Mouse (Mus musculus) liver, embryonic 13.5 days (tissue): ENCODE measurements around the gene Csnk2b. TPM values are rescaled to one million over a fixed set of nuclear protein-coding genes. Genes with fewer than 3 reads are reported as not detected.

Experiments used
- ATAC-seq: fragments of 200-750 bp; cut with Nextera tagmentation; 2 replicates; pipeline ENCODE4 v1.8.0; 2017; ENCODE audit warnings: low read depth, mild to moderate bottlenecking, moderate number of reproducible peaks, moderate library complexity
- DNase-seq: peaks from one replicate; pipeline ENCODE4 v3.0.0; 2022
- H3K27ac ChIP-seq: fragments of 300-500 bp; sonication (generic); 2 replicates; pipeline ENCODE4 v1.5.1; 2015; ENCODE audit warnings: moderate library complexity, mild to moderate bottlenecking, inconsistent platforms
- H3K27me3 ChIP-seq: fragments of 300-500 bp; sonication (generic); 2 replicates; pipeline ENCODE4 v1.6.1; 2015; ENCODE audit warnings: mild to moderate bottlenecking, inconsistent platforms
- H3K36me3 ChIP-seq: fragments of 300-500 bp; sonication (generic); 2 replicates; pipeline ENCODE4 v1.6.1; 2015; ENCODE audit warnings: mild to moderate bottlenecking, inconsistent platforms
- H3K4me1 ChIP-seq: fragments of 300-500 bp; sonication (generic); replicated peaks from 2 replicates; pipeline ENCODE4 v1.6.1; 2015; ENCODE audit warnings: inconsistent platforms
- H3K4me2 ChIP-seq: fragments of 300-500 bp; sonication (generic); 2 replicates; pipeline ENCODE4 v1.6.1; 2015; ENCODE audit warnings: inconsistent platforms, mild to moderate bottlenecking, moderate library complexity
- H3K4me3 ChIP-seq: fragments of 300-500 bp; sonication (generic); replicated peaks from 2 replicates; pipeline ENCODE4 v1.5.1; 2015; ENCODE audit warnings: mild to moderate bottlenecking, inconsistent platforms
- H3K9ac ChIP-seq: fragments of 300-500 bp; sonication (generic); 2 replicates; pipeline ENCODE4 v1.6.1; 2015; ENCODE audit warnings: mild to moderate bottlenecking, inconsistent platforms
- H3K9me3 ChIP-seq: fragments of 300-500 bp; sonication (generic); replicated peaks from 2 replicates; pipeline ENCODE4 v1.6.1; 2016; ENCODE audit warnings: inconsistent platforms
- WGBS: fragments of 180-500 bp; shearing (Covaris S2); methylation state at CpG from one replicate; pipeline ENCODE4 v1.1.7; 2015; ENCODE audit not compliant: insufficient replicate concordance; 5-methylcytosine and 5-hydroxymethylcytosine counted together
- polyA plus RNA-seq: library from polyadenylated mRNA; unstranded; fragments of >200 nt; fragmentation: Nextera tagmentation; extraction: Ambion mirVana; gene quantifications from 2 replicates; pipeline ENCODE4 v1.2.1, GENCODE M21; 2015

Gene Csnk2b
- 176 and 182 TPM in 2 replicates for polyA plus RNA-seq

DNA sequence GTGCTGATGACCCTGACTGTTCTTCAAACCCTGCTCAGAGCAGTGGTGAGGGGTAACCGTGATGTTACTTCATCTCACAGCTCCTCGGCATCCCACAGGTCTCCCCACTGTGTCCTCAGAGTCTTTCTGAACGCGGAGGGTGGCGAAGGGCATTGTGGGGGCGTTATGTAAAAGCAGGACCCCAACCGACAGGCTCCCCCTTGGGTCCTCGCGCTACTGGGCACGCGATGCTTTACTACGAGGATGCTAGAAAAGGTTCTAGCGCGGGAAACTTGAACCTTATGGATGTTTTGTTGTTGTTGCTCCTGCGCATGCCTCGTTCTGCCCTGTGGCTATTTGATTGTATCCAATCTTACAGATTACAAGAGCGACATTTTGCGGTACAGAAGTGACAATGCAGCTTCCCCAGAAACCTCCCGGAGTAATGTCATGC lies at the start of gene Csnk2b:
TSS of gene Csnk2b (minus strand) at position 183 of the 433 bp plus-strand sequence.
- H3K9ac ChIP-seq, result peak within 1 kb of the TSS; percentile 97
- ATAC-seq (no peak; the same call in 1 of the 2 replicates), DNase-seq (peak; percentile 38)
- H3K27ac ChIP-seq, result peak within 1 kb of the TSS; percentile 93
- peak within 1 kb of the TSS; percentile 96 for H3K4me3 ChIP-seq
- peak within 1 kb of the TSS; percentile 97 for H3K4me2 ChIP-seq
- no peaks in the 10 kb centered on the region for H3K9me3 ChIP-seq
- peaks cover 47% of the 10 kb centered on the region for H3K36me3 ChIP-seq
- H3K27me3 ChIP-seq, result no peaks in the 10 kb centered on the region
- peaks cover 57% of the 10 kb centered on the region for H3K4me1 ChIP-seq
- under 1% methylated on average over 19 of the region's 19 CpGs for WGBS

DNA sequence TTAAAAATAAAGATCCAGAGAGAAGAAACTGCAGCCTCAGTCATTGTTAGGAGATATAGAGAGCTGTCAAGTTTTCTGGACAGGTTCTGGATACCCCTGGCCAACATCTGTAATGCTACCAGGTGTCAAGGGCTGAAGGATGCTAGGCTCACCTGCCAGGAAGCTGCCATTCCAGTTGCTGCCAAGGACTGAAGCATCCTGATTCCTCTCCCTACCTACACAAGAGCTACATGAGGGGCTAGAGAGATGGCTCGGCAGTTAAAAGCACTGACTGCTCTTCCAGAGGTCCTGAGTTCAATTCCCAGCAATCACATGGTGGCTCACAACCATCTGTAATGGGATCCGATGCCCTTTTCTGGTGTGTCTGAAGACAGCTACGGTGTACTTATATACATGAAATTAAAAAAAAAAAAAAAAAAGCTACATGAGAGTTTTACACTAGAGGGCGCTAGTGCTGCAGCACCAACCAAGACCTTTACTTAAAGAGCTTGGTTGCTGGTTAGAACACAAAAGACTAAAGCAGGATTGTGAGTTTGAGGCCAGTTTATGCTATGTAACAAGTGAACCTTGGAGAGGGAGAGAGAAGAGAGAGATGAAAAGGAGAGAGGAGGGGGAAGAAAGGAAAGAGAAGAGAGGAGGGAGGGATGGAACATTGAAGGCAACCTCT lies 46.8 kb upstream of the Csnk2b start:
- Histone ChIP-seq H3K36me3 (no peaks in the 10 kb centered on the region), H3K9me3 (no peaks in the 10 kb centered on the region), H3K4me1 (peaks cover 14% of the 10 kb centered on the region), H3K9ac (no peak overlapping the region), H3K4me2 (no peak overlapping the region), H3K27me3 (no peaks in the 10 kb centered on the region), H3K27ac (no peak overlapping the region), H3K4me3 (no peak overlapping the region)
- ATAC-seq, result no peak
- WGBS, result 8% methylated on average over 4 of the region's 4 CpGs
- no peak for DNase-seq

DNA sequence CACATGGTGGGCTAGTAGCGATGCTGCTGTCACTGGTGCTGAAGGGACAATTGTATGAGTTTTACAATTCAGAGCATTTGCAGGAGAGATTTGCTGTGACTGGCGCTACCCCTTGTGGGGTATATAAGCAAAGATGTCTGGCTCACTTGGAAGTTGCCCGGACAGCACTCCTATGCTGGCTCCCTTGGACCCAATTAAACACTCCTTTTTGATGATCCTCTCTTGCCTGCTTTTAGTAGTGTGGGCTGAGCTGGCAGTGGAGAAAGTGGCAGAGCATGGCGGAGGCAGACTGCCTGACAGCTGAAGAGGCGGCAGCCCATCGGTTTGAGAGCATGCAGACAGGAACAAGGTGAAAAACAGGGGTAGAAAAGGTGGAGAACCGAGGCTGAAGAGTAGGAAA lies 45.9 kb upstream of the Csnk2b start:
- no peak overlapping the region for H3K27ac ChIP-seq
- no peak overlapping the region for H3K9ac ChIP-seq
- DNase-seq (no peak), ATAC-seq (no peak)
- peaks cover 3% of the 10 kb centered on the region; the same call in 1 of the 2 replicates for H3K36me3 ChIP-seq
- H3K4me3 ChIP-seq, result no peak overlapping the region
- no peaks in the 10 kb centered on the region for H3K27me3 ChIP-seq
- H3K4me1 ChIP-seq, result peaks cover 22% of the 10 kb centered on the region
- H3K4me2 ChIP-seq, result no peak overlapping the region
- 68% methylated on average over 7 of the region's 7 CpGs for WGBS
- no peaks in the 10 kb centered on the region for H3K9me3 ChIP-seq

DNA sequence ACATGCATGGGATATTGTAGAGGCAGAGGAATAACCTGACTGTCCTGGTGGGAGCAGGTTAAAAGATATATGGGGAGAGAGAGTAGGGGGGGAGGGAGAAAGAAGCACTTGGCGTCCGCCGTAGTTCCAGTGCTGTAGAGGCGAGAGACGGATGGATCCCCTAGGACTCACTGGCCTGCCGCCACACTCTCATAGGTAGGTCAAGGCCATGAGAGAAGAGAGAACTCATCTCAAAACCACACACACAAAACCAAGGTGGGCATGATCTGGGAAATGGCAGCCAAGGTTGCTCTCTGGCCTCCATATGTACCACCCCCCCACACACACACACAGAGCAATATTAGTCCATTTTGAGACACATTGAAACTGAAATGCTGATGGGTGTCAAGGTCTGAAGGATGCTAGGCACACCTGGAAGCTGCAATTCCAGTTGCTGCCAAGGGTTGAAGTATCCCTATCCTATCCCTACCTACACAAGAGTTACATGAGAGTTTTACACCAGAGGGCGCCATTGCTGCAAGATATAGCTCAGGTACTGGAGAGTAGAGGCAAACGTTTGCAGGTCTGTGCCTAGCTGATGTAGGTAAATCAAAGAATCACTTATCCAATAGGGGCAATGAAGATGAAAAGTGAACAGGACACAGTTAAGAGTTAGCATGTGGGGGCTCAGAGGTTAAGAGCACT lies 44.6 kb upstream of the Csnk2b start:
- H3K9me3 ChIP-seq, result no peaks in the 10 kb centered on the region
- peaks cover 35% of the 10 kb centered on the region for H3K4me1 ChIP-seq
- H3K36me3 ChIP-seq, result peaks cover 16% of the 10 kb centered on the region
- ATAC-seq (no peak), DNase-seq (peak; percentile 49)
- H3K27ac ChIP-seq, result no peak overlapping the region
- 69% methylated on average over 8 of the region's 8 CpGs for WGBS
- 0 out of 2 replicates have a peak overlapping the region, but pooled peaks have one; percentile 90 for H3K4me2 ChIP-seq
- no peaks in the 10 kb centered on the region for H3K27me3 ChIP-seq
- no peak overlapping the region for H3K4me3 ChIP-seq
- no peak overlapping the region for H3K9ac ChIP-seq

DNA sequence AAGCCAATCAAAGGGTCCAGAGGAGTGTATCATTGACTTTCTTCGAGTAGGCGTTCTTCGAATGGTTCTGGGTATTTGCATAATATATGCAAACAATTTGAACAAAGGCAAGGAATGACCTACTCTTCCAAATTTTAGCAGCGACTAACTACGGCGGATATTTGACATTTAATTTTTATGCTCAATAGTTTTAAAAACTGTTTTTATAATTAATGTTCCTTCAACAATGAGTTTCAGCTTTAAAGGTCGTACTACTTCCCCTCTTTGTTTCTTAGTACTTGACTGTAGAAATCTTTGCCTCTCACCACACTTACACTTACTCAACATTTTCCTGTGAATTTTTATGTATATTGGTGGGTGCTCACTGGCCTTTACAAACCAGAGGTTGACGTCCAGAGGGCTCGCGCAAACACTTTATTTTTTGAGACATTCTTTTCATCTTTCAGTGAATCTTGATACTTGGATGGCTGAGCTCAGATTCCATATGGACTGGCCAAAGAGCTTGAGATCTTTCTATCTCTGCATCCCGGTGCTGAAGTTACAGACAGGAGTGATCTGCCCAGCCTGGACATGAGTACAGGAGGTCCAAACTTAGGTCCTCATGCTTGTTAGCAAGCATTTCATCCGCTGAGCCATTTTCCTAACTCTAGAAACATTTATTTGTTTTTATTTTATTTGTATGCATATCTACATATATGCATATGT lies 43.8 kb upstream of the Csnk2b start:
- no peak for DNase-seq
- no peaks in the 10 kb centered on the region for H3K27me3 ChIP-seq
- peak; percentile 77 for ATAC-seq
- peaks cover 25% of the 10 kb centered on the region for H3K36me3 ChIP-seq
- no peaks in the 10 kb centered on the region for H3K9me3 ChIP-seq
- 28% methylated on average over 12 of the region's 12 CpGs for WGBS
- peak overlapping the region; percentile 58 for H3K9ac ChIP-seq
- peak overlapping the region; percentile 90 for H3K4me2 ChIP-seq
- H3K27ac ChIP-seq, result peak overlapping the region; percentile 93
- H3K4me3 ChIP-seq, result peak overlapping the region; percentile 97
- H3K4me1 ChIP-seq, result peaks cover 42% of the 10 kb centered on the region

DNA sequence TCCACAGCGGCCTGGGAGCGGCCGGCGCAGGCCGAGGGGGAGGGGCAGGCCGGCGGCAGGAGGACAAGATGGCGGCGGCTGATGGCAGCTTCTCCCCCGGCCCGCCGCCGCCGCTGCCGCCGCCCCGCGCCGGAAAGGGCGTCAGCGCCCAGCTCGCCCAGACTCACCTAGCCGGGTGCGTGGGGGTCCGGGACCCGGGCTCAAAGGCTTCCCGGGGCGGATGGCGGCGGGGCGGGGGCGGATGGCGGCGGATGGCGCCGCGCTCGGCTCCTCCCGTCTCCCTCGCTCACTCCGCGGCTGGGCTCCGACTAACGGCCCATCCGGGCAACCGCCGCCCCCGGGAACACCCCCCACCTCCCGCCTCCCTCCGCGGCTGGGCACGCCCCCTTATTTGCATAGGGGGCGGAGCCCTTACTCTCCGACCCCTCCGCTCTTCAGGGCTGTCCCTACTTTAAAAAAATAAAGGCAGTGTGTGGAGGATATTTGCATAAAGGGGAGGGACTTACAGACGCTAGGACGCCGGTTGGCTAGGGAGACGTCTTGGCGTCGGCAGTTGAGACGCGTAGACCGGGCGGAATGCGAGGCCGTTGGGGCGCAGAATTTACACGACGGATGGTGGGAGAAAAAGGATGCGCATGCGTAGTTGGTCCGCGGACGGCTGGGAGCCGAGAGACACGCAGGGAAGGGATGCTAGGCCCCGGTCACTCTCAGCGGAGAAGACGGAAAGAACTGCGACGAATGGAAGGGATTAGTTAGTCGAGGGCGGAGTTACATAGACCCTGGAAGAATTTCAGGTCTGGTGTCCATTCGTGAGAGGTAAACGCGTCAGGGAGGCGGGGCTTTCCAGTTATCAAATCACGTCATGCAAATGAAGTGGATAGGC lies 43.0 kb upstream of the Csnk2b start, which contains the start of gene Prrc2a:
TSS of gene Prrc2a (minus strand) at position 330 of the 883 bp plus-strand sequence.
- DNase-seq (peak; percentile 95), ATAC-seq (peak; percentile 93)
- H3K27ac ChIP-seq, result peak within 1 kb of the TSS; percentile 93
- H3K9me3 ChIP-seq, result no peaks in the 10 kb centered on the region
- no peaks in the 10 kb centered on the region for H3K27me3 ChIP-seq
- H3K9ac ChIP-seq, result peak within 1 kb of the TSS; percentile 100
- peaks cover 42% of the 10 kb centered on the region for H3K4me1 ChIP-seq
- H3K36me3 ChIP-seq, result peaks cover 33% of the 10 kb centered on the region
- H3K4me3 ChIP-seq, result peak within 1 kb of the TSS; percentile 97
- peak within 1 kb of the TSS; percentile 90 for H3K4me2 ChIP-seq
- under 1% methylated on average over 74 of the region's 89 CpGs for WGBS

DNA sequence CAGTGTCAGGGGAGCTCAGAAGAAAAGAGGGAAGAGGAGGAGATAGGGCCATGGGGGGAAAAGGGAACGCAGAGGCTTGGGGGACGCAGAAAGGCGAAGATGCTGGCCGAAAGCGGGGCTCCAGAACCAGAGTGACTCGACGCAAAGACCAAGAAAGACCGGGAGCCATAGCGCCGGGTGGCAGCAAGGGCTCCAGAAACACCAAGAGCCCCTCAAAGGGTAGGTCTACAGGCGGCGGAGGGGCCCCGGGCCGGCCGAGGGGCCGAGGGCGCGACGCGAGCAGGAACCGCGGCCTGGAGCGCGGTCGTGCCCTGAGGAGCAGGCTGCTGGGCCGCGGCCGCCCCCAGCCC lies 42.3 kb upstream of the Csnk2b start:
- 0% methylated on average over 28 of the region's 28 CpGs for WGBS
- Histone ChIP-seq H3K36me3 (peaks cover 39% of the 10 kb centered on the region), H3K4me3 (peak overlapping the region; percentile 97), H3K9ac (peak overlapping the region; percentile 100), H3K4me1 (peaks cover 42% of the 10 kb centered on the region), H3K9me3 (no peaks in the 10 kb centered on the region), H3K27ac (peak overlapping the region; percentile 93), H3K27me3 (no peaks in the 10 kb centered on the region), H3K4me2 (peak overlapping the region; percentile 90)
- ATAC-seq (no peak), DNase-seq (no peak)

DNA sequence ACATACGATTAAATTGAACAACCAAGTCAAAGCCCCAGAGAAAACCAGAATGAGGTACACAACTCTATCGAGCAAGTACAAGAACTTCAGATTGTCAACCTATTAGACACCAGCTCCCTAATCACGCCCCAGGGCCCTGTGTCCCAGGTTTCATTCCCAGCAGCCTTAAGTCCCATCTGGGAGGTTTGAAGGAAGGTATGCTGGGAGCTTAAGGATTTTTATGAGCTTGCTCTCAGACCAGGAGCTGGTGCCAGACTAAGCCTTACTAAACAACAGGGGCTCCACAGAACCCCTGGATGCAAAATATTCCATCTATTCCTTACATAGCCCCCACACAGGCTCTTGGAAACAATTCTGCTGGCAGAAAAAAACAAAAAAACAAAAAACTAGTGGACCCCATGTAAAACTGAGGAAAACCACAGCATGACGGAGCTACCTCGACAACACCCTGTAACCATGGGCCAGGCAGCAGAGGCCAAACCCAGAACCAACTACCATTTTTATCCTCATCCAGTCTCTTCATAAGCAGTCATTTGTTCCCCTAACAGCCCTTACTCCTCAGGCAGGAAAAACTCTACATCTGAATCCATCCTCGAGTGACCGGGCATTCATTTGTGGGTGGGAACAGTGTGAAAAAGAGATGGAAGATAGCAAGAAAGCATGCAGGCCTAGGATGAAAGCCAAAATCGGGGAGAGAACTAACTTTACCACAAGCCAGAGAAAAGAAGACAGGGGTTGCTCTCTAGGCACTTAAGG lies 41.7 kb upstream of the Csnk2b start:
- Histone ChIP-seq H3K4me2 (peak overlapping the region; percentile 90), H3K9me3 (no peaks in the 10 kb centered on the region), H3K27me3 (no peaks in the 10 kb centered on the region), H3K4me3 (peak overlapping the region; percentile 97), H3K27ac (peak overlapping the region; percentile 93), H3K9ac (peak overlapping the region; percentile 100), H3K4me1 (peaks cover 42% of the 10 kb centered on the region), H3K36me3 (peaks cover 46% of the 10 kb centered on the region)
- DNase-seq (no peak), ATAC-seq (no peak)
- WGBS, result 10% methylated on average over 8 of the region's 8 CpGs

DNA sequence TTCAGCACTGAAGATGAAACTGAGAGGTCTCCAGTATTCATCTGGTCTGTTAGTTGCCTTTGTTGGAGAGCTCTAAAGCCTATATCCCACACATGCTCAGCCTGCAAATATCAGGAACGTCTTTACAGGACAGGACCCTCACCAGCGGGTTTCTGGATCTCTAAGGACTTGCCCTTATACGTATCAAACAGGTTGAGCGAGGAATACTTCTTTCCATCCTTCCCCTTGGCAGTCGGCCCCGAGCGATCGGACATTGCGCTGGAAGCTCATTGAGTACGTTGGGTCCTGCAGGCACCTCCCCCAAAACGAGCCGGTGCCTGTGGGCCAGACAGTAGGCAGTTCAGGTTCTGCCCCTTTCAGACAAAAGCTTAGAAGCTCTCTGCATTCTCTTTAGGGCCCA lies 40.9 kb upstream of the Csnk2b start:
- Histone ChIP-seq H3K4me3 (peak overlapping the region; percentile 97), H3K4me1 (peaks cover 42% of the 10 kb centered on the region), H3K9ac (peak overlapping the region; percentile 100), H3K9me3 (no peaks in the 10 kb centered on the region), H3K27me3 (no peaks in the 10 kb centered on the region), H3K4me2 (peak overlapping the region; percentile 90), H3K36me3 (peaks cover 53% of the 10 kb centered on the region), H3K27ac (0 out of 2 replicates have a peak overlapping the region, but pooled peaks have one; percentile 10)
- ATAC-seq, result no peak
- 61% methylated on average over 12 of the region's 12 CpGs for WGBS
- DNase-seq, result no peak

DNA sequence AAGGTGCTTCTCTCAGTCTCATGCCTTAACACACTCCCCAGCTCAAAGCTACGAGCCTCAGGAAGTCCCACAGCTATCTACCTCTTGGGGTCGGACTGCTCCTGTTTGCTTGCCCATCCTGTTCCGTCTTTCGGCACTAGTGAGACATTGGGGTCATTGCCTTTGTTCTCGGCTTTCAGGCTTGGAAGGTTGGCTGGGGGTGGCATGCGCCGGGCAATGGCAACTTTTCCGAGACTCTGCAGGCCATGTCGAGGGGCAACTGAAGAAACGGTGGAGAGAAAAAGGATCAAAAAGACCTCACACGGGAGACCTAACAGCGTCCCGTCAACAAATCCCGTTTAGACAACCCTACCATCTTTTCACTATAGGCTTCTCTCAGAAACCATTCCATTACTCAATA lies 40.3 kb upstream of the Csnk2b start:
- Histone ChIP-seq H3K27ac (peak overlapping the region; percentile 18; the same call in 1 of the 2 replicates), H3K4me3 (peak overlapping the region; percentile 97), H3K4me1 (peaks cover 42% of the 10 kb centered on the region), H3K9me3 (no peaks in the 10 kb centered on the region), H3K4me2 (peak overlapping the region; percentile 90), H3K36me3 (peaks cover 59% of the 10 kb centered on the region), H3K27me3 (no peaks in the 10 kb centered on the region), H3K9ac (peak overlapping the region; percentile 100)
- 76% methylated on average over 14 of the region's 14 CpGs for WGBS
- no peak for ATAC-seq
- DNase-seq, result no peak
